Mouse (Mus musculus) liver, embryonic 15.5 days (tissue): ENCODE data around the gene Dek. TPM values are rescaled to one million over a fixed set of nuclear protein-coding genes. Genes with fewer than 3 reads are reported as not detected.

Experiments
- ATAC-seq: fragments of 200-750 bp; cut with Nextera tagmentation; 2 replicates; pipeline ENCODE4 v1.8.0; 2017; ENCODE audit warnings: moderate number of reproducible peaks, mild to moderate bottlenecking, moderate library complexity; ENCODE audit not compliant: insufficient read depth
- H3K27ac ChIP-seq: fragments of 300-500 bp; sonication (generic); replicated peaks from 2 replicates; pipeline ENCODE4 v1.5.1; 2015; ENCODE audit warnings: mild to moderate bottlenecking, inconsistent platforms
- H3K27me3 ChIP-seq: fragments of 300-500 bp; sonication (generic); 2 replicates; pipeline ENCODE4 v1.6.1; 2015; ENCODE audit warnings: mild to moderate bottlenecking, inconsistent platforms
- H3K36me3 ChIP-seq: fragments of 300-500 bp; sonication (generic); replicated peaks from 2 replicates; pipeline ENCODE4 v1.6.1; 2015; ENCODE audit warnings: moderate library complexity, mild to moderate bottlenecking, inconsistent platforms
- H3K4me1 ChIP-seq: fragments of 300-500 bp; sonication (generic); replicated peaks from 2 replicates; pipeline ENCODE4 v1.6.1; 2015; ENCODE audit warnings: inconsistent platforms
- H3K4me2 ChIP-seq: fragments of 300-500 bp; sonication (generic); 2 replicates; pipeline ENCODE4 v1.6.1; 2015; ENCODE audit warnings: moderate library complexity, mild to moderate bottlenecking, inconsistent platforms
- H3K4me3 ChIP-seq: fragments of 300-500 bp; sonication (generic); replicated peaks from 2 replicates; pipeline ENCODE4 v1.5.1; 2015; ENCODE audit warnings: mild to moderate bottlenecking, inconsistent platforms
- H3K9ac ChIP-seq: fragments of 300-500 bp; sonication (generic); 2 replicates; pipeline ENCODE4 v1.6.1; 2015; ENCODE audit warnings: moderate library complexity, mild to moderate bottlenecking, inconsistent platforms
- H3K9me3 ChIP-seq: fragments of 300-500 bp; sonication (generic); replicated peaks from 2 replicates; pipeline ENCODE4 v1.6.1; 2016; ENCODE audit warnings: inconsistent platforms
- WGBS: fragments of 180-500 bp; shearing (Covaris S2); methylation state at CpG from one replicate; pipeline ENCODE4 v1.1.7; 2015; ENCODE audit warnings: mixed read lengths; ENCODE audit not compliant: insufficient replicate concordance; 5-methylcytosine and 5-hydroxymethylcytosine counted together
- polyA plus RNA-seq: library from polyadenylated mRNA; unstranded; fragments of >200 nt; fragmentation: Nextera tagmentation; extraction: Ambion mirVana; gene quantifications from 2 replicates; pipeline ENCODE4 v1.2.1, GENCODE M21; 2015

The Dek gene
- polyA plus RNA-seq, 1 experiment from 2014 or later: 361 TPM

DNA sequence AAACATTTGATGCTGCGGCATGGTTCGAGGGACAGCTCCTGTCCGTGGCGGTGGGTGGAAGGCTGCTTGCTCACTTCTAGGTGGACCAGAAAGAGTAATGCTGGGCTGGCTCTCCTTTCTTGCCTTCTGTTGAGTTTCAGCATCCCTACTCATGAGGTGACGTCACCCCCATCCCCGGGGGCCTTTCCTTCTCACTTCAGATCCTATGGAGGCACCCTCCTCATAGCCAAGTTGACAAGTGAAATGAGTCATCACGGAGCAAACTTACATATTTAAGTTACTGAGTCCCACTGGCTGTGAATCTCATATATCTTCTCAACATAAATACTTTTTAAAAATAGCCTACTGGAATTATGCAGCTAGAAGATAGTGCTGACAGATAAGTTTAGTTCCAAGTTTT is 28.8 kb upstream of the Dek start:
- Histone ChIP-seq H3K4me3 (no peak overlapping the region), H3K9me3 (no peaks in the 10 kb centered on the region), H3K27ac (no peak overlapping the region), H3K27me3 (no peaks in the 10 kb centered on the region; the same call in 1 of the 2 replicates), H3K4me1 (no peaks in the 10 kb centered on the region), H3K9ac (no peak overlapping the region), H3K4me2 (no peak overlapping the region), H3K36me3 (peaks cover 10% of the 10 kb centered on the region)
- ATAC-seq: no peak
- 76% methylated on average over 7 of the region's 7 CpGs for WGBS

DNA sequence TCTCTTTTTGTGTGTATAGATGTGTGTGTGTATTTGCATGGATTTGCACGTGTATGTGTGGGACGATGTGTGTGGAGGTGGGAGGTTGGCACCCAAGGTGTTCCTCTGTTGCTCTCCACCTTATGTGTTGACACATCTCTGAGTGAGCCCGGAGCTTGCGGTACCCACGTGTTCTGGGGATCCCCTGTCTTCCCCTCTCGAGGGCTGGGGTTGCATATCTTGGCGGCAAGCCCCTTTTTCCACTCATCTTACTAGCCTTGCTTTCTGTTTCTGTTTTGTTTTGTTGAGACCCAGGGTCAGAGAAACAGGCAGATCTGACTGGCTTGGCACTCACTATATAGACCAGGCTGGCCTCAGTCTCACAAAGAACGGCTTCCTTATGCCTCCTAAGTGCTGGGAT is 27.1 kb upstream of the Dek start:
- Histone ChIP-seq H3K36me3 (0 out of 2 replicates have a peak, but pooled peaks cover 4% of the 10 kb centered on the region), H3K4me3 (no peak overlapping the region), H3K4me1 (no peaks in the 10 kb centered on the region), H3K4me2 (no peak overlapping the region), H3K9me3 (no peaks in the 10 kb centered on the region), H3K27ac (no peak overlapping the region), H3K9ac (no peak overlapping the region), H3K27me3 (no peaks in the 10 kb centered on the region; the same call in 1 of the 2 replicates)
- ATAC-seq: no peak
- 66% methylated on average over 8 of the region's 8 CpGs for WGBS

DNA sequence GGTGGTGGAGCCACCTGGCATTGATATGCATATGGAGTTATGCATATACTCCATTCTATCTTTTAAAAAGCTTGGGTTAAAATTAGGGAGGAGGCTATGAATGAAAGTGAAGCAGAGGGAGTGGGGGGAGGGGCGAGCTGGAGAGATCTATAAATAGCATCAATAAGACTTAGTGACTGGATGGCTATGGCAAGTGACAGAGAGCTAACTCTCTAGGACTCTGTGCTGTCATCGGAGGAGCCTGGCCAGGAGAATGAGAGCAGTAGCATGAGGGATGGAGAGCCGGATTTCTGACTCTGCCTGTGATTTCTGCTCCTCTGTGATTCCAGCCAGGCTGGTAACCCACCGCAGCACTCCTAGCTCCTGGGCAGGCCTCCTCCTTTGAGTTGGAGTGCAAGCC is 23.1 kb upstream of the Dek start:
- H3K36me3 ChIP-seq: no peaks in the 10 kb centered on the region
- H3K4me3 ChIP-seq: no peak overlapping the region
- H3K9me3 ChIP-seq: no peaks in the 10 kb centered on the region
- WGBS: 61% methylated on average over 4 of the region's 4 CpGs
- H3K9ac ChIP-seq: no peak overlapping the region
- H3K4me1 ChIP-seq: no peaks in the 10 kb centered on the region
- H3K4me2 ChIP-seq: no peak overlapping the region
- H3K27ac ChIP-seq: no peak overlapping the region
- H3K27me3 ChIP-seq: peaks cover 23% of the 10 kb centered on the region
- no peak for ATAC-seq

DNA sequence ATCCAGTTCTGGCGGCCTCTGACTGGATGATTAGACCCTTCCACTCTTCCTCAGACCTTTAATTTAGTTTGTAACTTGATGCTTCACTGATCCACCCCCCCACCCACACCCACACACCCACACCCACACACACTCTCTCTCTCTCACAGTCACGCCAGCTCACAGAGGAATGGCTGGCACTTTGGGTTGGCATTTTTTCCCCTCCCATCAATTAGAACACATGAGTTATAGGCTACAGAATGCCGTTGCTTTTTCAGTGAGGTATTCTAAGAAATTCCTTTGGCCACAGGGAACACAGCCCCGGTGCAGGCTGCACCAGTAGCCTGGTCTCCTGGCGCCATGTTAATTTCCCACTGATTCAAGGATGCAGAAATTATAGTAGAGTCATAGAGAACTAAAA is 19.6 kb upstream of the Dek start:
- no peak overlapping the region for H3K27ac ChIP-seq
- H3K9ac ChIP-seq: no peak overlapping the region
- H3K9me3 ChIP-seq: no peaks in the 10 kb centered on the region
- WGBS: 60% methylated on average over 5 of the region's 5 CpGs
- H3K4me2 ChIP-seq: no peak overlapping the region
- no peak overlapping the region for H3K4me3 ChIP-seq
- H3K27me3 ChIP-seq: peaks cover 58% of the 10 kb centered on the region
- peaks cover 13% of the 10 kb centered on the region for H3K4me1 ChIP-seq
- no peak for ATAC-seq
- H3K36me3 ChIP-seq: no peaks in the 10 kb centered on the region

DNA sequence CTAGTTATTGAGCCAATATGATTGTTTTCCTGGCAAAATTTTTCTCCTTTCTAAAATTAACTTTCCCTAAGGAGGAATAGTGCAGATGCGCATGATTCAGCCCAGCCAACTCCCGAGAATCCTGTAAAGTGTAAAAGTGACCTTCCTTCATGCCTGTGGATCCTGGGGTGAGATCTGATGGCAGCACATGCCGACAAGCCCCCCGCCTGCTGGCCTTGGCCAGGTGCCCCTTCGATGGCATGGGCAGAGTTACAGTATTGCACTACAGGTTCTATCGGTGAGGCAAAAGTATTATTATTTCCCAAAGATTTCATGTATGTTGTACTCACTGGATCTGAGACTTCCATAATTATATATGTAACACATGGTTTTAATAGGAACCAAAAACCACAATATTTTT is 19.0 kb upstream of the Dek start:
- no peak for ATAC-seq
- H3K4me2 ChIP-seq: no peak overlapping the region
- H3K27me3 ChIP-seq: peaks cover 64% of the 10 kb centered on the region
- peaks cover 13% of the 10 kb centered on the region for H3K4me1 ChIP-seq
- H3K36me3 ChIP-seq: no peaks in the 10 kb centered on the region
- no peak overlapping the region for H3K4me3 ChIP-seq
- no peaks in the 10 kb centered on the region for H3K9me3 ChIP-seq
- 73% methylated on average over 6 of the region's 6 CpGs for WGBS
- no peak overlapping the region for H3K9ac ChIP-seq
- H3K27ac ChIP-seq: no peak overlapping the region

DNA sequence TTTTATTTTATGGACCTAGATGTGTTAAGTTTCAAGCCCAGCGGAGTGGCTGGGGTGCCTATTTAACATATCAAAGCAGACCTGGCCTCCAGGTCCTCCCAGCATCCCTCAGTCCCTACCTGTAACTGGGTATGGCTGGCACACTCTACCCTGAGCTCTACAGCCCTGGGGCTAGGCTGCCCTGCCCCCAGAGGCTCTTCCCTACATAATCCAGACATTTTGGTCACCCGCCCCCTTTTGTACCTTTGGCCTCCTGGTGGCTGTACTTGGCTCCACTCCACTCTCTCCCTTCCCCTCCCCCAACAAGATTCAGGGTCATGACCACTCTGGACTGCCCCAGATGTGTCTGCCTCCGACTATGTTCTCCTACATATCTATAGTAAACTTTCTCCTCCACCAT is 18.4 kb upstream of the Dek start:
- peak; percentile 67 for ATAC-seq
- 47% methylated on average over 3 of the region's 3 CpGs for WGBS
- H3K27ac ChIP-seq: no peak overlapping the region
- no peaks in the 10 kb centered on the region for H3K36me3 ChIP-seq
- no peak overlapping the region for H3K4me3 ChIP-seq
- H3K27me3 ChIP-seq: peaks cover 69% of the 10 kb centered on the region
- H3K4me2 ChIP-seq: no peak overlapping the region; the same call in 1 of the 2 replicates
- peaks cover 13% of the 10 kb centered on the region for H3K4me1 ChIP-seq
- H3K9me3 ChIP-seq: no peaks in the 10 kb centered on the region
- no peak overlapping the region for H3K9ac ChIP-seq

DNA sequence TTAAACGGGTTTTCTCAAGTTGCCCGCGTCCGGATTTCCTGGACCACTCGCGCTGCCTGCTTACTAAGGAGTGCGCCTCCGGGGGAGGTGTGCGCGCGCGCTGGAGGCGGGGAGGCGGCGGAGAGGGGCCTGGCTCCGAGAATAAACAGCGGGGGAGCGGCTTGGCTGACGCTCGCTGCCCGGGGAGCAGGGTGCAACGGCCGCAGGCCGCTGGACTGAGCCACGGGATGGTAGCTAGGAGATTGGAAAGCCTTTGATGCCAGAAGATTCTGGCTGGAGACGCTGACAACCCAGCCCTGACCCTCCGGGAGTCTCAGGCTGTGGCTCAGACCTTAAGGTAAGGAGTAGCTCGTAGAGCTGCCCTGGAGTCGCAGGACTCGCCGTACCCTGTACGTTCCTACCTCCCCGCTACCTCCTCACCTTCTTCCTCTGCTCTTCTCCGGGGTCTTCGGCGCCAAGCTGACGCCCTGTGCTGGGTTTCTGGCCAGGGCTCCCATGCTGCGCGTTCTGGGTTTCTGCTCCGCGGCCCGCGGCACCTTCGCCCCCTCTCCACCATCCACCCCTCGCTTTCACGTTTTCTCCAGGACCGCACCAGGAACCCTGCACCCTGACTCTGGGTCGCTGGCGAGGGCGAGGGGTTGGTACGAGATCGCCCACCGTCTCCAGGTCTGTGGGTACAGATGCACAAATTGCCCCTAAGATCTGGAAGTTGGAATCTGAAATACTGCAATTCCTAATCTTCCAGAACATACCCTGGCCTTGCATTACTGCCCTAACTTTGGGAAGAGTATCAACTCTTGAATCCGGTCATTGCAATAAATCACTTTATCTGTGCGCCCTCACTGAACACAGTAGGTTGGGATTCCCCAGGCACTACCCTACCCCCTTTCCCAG is 16.8 kb upstream of the Dek start, which contains the start of gene Rnf144b:
Rnf144b (plus strand) TSS at position 120 of the 894 bp plus-strand sequence.
- peaks cover 13% of the 10 kb centered on the region for H3K4me1 ChIP-seq
- H3K36me3 ChIP-seq: no peaks in the 10 kb centered on the region
- ATAC-seq: 0 out of 2 replicates have a peak, but pooled peaks have one; percentile 43
- peaks cover 72% of the 10 kb centered on the region for H3K27me3 ChIP-seq
- WGBS: 4% methylated on average over 55 of the region's 55 CpGs
- peak within 1 kb of the TSS; percentile 55 for H3K4me3 ChIP-seq
- peak within 1 kb of the TSS; percentile 41; the same call in 1 of the 2 replicates for H3K9ac ChIP-seq
- H3K9me3 ChIP-seq: no peaks in the 10 kb centered on the region
- no peak within 1 kb of the TSS for H3K27ac ChIP-seq
- H3K4me2 ChIP-seq: peak within 1 kb of the TSS; percentile 65

DNA sequence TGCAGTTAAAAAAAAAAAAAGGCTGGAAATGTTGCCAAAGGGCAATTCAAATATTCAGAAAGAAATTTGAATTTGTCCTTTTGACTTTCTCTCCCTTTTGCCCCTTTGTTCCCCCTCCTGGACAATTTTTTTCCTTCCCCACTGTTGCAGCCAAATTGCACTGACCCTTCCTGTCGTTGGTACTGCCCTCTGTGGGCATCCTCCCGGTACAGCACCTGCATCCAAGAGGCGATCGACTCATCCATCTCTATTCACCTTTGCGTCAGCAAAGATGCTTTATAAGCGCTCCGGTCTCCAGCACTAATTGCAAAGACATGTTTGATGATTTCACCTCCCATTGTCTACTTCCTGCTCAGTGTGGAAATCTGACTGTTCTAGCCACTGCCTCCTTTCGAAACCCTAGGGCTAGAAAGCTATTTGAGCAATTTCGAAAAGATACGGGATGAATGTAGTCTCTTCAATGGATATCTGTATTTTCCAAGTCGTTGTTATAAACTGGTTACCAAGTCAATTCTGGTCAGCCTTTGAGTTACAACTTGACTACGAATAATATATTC is 15.4 kb upstream of the Dek start:
- peaks cover 69% of the 10 kb centered on the region for H3K27me3 ChIP-seq
- peaks cover 19% of the 10 kb centered on the region for H3K4me1 ChIP-seq
- H3K9ac ChIP-seq: no peak overlapping the region
- no peaks in the 10 kb centered on the region for H3K36me3 ChIP-seq
- H3K27ac ChIP-seq: no peak overlapping the region
- WGBS: 29% methylated on average over 12 of the region's 12 CpGs
- peak overlapping the region; percentile 65 for H3K4me2 ChIP-seq
- H3K9me3 ChIP-seq: no peaks in the 10 kb centered on the region
- no peak overlapping the region for H3K4me3 ChIP-seq
- ATAC-seq: no peak

DNA sequence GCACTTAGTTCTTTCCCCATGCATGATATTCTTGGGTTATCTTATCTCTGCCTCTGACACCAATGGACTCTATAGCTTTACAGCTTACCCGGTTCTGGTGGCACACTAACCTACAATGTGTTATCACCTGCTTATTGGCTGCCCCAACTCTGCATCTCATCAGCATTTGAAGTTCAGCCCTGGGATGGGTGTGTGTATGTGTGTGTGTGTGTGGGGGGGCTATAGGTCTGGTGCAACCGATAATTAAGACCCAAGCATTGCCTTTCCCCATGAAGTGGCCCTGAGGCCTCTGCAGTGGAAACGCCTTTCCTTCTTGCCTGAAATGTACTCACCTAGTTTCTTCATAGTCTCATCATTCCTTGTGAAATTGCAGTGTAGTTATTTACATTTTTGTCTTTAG is 10.0 kb upstream of the Dek start:
- peaks cover 51% of the 10 kb centered on the region for H3K4me1 ChIP-seq
- no peak overlapping the region for H3K4me2 ChIP-seq
- ATAC-seq: peak; percentile 38
- H3K27me3 ChIP-seq: peaks cover 18% of the 10 kb centered on the region
- no peak overlapping the region for H3K4me3 ChIP-seq
- H3K9me3 ChIP-seq: no peaks in the 10 kb centered on the region
- no peaks in the 10 kb centered on the region for H3K36me3 ChIP-seq
- H3K9ac ChIP-seq: no peak overlapping the region
- H3K27ac ChIP-seq: peak overlapping the region; percentile 60
- WGBS: 42% methylated on average over 3 of the region's 3 CpGs

DNA sequence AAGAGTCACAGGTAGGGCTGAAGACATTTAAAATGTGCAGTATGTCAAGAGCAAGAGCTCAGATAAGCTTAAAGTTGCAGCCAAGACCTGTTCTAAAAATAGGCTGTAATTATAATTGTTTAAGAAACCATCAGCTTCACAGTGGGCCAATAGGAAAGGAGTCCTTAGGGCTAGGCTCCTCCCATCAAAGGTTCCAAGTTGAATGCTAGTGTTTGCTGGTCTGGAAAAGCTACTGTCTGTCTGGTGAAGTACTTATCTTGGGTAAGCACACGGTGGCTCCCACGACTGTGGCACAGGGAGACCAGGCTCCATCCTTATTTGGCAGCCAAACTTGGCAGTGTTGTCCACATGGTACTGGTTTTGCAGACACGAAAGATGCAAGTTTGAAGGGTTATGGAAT is 6.9 kb upstream of the Dek start:
- no peaks in the 10 kb centered on the region for H3K9me3 ChIP-seq
- peak overlapping the region; percentile 7; the same call in 1 of the 2 replicates for H3K9ac ChIP-seq
- no peaks in the 10 kb centered on the region for H3K36me3 ChIP-seq
- 18% methylated on average over 3 of the region's 3 CpGs for WGBS
- H3K27ac ChIP-seq: peak overlapping the region; percentile 100
- peak; percentile 74 for ATAC-seq
- H3K4me3 ChIP-seq: no peak overlapping the region
- H3K4me1 ChIP-seq: peaks cover 81% of the 10 kb centered on the region
- peak overlapping the region; percentile 78 for H3K4me2 ChIP-seq
- H3K27me3 ChIP-seq: no peaks in the 10 kb centered on the region

DNA sequence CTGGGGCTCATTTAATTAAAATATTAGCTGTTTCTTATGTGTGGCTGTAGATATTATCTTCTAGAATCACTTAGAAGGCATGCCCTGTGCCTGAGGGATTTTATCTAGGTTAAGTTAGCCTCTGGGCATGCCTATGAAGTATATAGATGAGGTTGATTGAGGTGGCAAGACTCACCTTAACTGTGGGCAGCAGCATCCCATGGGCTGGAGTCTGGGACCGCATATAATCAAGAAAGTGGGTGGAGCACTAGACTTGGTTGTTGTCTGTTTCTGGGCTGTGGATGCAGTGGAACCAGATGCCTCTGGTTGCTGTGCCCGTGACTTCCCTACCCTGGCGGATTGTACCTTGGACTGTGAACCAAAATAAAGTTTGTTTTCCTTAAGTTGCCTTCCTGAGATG is 6.1 kb upstream of the Dek start:
- Histone ChIP-seq H3K27ac (peak overlapping the region; percentile 100), H3K9ac (peak overlapping the region; percentile 22; the same call in 1 of the 2 replicates), H3K9me3 (no peaks in the 10 kb centered on the region), H3K27me3 (no peaks in the 10 kb centered on the region), H3K4me1 (peaks cover 90% of the 10 kb centered on the region), H3K36me3 (no peaks in the 10 kb centered on the region), H3K4me3 (peak overlapping the region; percentile 4; the same call in 1 of the 2 replicates), H3K4me2 (peak overlapping the region; percentile 78)
- ATAC-seq: 0 out of 2 replicates have a peak, but pooled peaks have one; percentile 23
- WGBS: 53% methylated on average over 3 of the region's 3 CpGs
